Mouse (Mus musculus): ENCODE measurements at regions not wholly inside any gene's neighbourhood (a gene's known extent, or its start where the extent isn't known, plus 50 kb on each side); places are given as distances from the start of the nearest gene placed in this dataset.

GRCm38 (mm10) chr11:32136066-32136465 lies 64.0 kb downstream of the Il9r start:
- 37% methylated on average over 5 of the region's 5 CpGs for WGBS

GRCm38 (mm10) chr11:32133996-32134395 lies 66.1 kb downstream of the Il9r start:
- H3K9ac ChIP-seq (replicated peaks; ENCODE audit: low read length), result no peak overlapping the region
- H3K4me3 ChIP-seq (ENCODE audit: low read length), result no peak overlapping the region
- no peak for DNase-seq (ENCODE audit: low spot score)
- no peaks in the 10 kb centered on the region for H3K27me3 ChIP-seq (ENCODE audit: insufficient read depth, low read length)
- no peak for ATAC-seq
- WGBS, result 80% methylated on average over 7 of the region's 7 CpGs
- H3K27ac ChIP-seq, result no peak overlapping the region
- H3K4me1 ChIP-seq (ENCODE audit: insufficient read depth, low read length), result peaks cover 18% of the 10 kb centered on the region
- no peaks in the 10 kb centered on the region for H3K9me3 ChIP-seq (ENCODE audit: low read length)
- no peak for TF ChIP-seq CTCF (IDR thresholded peaks at IDR 0.05; ENCODE audit: low read depth)
- no peak overlapping the region for H3K4me2 ChIP-seq (ENCODE audit: low read depth, low read length)
- no peaks in the 10 kb centered on the region for H3K36me3 ChIP-seq (ENCODE audit: insufficient read depth, low read length)

More at GRCm38 (mm10) chr11:32136066-32136465, 64.0 kb downstream of the Il9r start:
- no peaks in the 10 kb centered on the region for H3K9me3 ChIP-seq (ENCODE audit: low read length)
- TF ChIP-seq CTCF (IDR thresholded peaks at IDR 0.05; ENCODE audit: low read depth), result peak; percentile 34; the same call in 1 of the 2 replicates
- peak overlapping the region; percentile 32; the same call in 1 of the 2 replicates for H3K27ac ChIP-seq
- ATAC-seq (peak; percentile 68; the same call in 1 of the 2 replicates), DNase-seq (ENCODE audit: low spot score) (peak; percentile 72)
- H3K36me3 ChIP-seq (ENCODE audit: insufficient read depth, low read length), result no peaks in the 10 kb centered on the region
- peaks cover 18% of the 10 kb centered on the region for H3K4me1 ChIP-seq (ENCODE audit: insufficient read depth, low read length)
- 0 out of 2 replicates have a peak overlapping the region, but pooled peaks have one; percentile 13 for H3K4me2 ChIP-seq (ENCODE audit: low read depth, low read length)
- no peak overlapping the region for H3K9ac ChIP-seq (replicated peaks; ENCODE audit: low read length)
- H3K4me3 ChIP-seq (ENCODE audit: low read length), result no peak overlapping the region
- H3K27me3 ChIP-seq (ENCODE audit: insufficient read depth, low read length), result no peaks in the 10 kb centered on the region

GRCm38 (mm10) chr11:32132008-32132615 lies 68.0 kb downstream of the Il9r start:
- no peaks in the 10 kb centered on the region for H3K36me3 ChIP-seq (ENCODE audit: insufficient read depth, low read length)
- H3K4me2 ChIP-seq (ENCODE audit: low read depth, low read length), result no peak overlapping the region
- peak; percentile 66 for TF ChIP-seq CTCF (IDR thresholded peaks at IDR 0.05; ENCODE audit: low read depth)
- no peak overlapping the region for H3K4me3 ChIP-seq (ENCODE audit: low read length)
- no peak overlapping the region for H3K27ac ChIP-seq
- no peak overlapping the region for H3K9ac ChIP-seq (replicated peaks; ENCODE audit: low read length)
- peak; percentile 36 for DNase-seq (ENCODE audit: low spot score)
- 79% methylated on average over 3 of the region's 3 CpGs for WGBS
- no peaks in the 10 kb centered on the region for H3K27me3 ChIP-seq (ENCODE audit: insufficient read depth, low read length)
- no peaks in the 10 kb centered on the region for H3K9me3 ChIP-seq (ENCODE audit: low read length)
- peaks cover 8% of the 10 kb centered on the region for H3K4me1 ChIP-seq (ENCODE audit: insufficient read depth, low read length)
- no peak for ATAC-seq

- Histone ChIP-seq H3K4me1 (ENCODE audit: insufficient read depth, low read length) (peaks cover 5% of the 10 kb centered on the region), H3K4me2 (ENCODE audit: low read depth, low read length) (no peak overlapping the region), H3K27ac (no peak overlapping the region), H3K9me3 (ENCODE audit: low read length) (no peaks in the 10 kb centered on the region), H3K4me3 (ENCODE audit: low read length) (no peak overlapping the region), H3K36me3 (ENCODE audit: insufficient read depth, low read length) (no peaks in the 10 kb centered on the region), H3K9ac (replicated peaks; ENCODE audit: low read length) (no peak overlapping the region), H3K27me3 (ENCODE audit: insufficient read depth, low read length) (no peaks in the 10 kb centered on the region)
- no peak for TF ChIP-seq CTCF (IDR thresholded peaks at IDR 0.05; ENCODE audit: low read depth)
- ATAC-seq (no peak), DNase-seq (ENCODE audit: low spot score) (no peak)
- 68% methylated on average over 7 of the region's 7 CpGs for WGBS
These were observed 71.5 kb downstream of the Il9r start for GRCm38 (mm10) chr11:32128551-32128950.

- ATAC-seq, result no peak
- Histone ChIP-seq H3K9ac (replicated peaks; ENCODE audit: low read length) (no peak overlapping the region), H3K4me1 (ENCODE audit: insufficient read depth, low read length) (peaks cover 5% of the 10 kb centered on the region), H3K27me3 (ENCODE audit: insufficient read depth, low read length) (no peaks in the 10 kb centered on the region), H3K4me3 (ENCODE audit: low read length) (no peak overlapping the region), H3K36me3 (ENCODE audit: insufficient read depth, low read length) (no peaks in the 10 kb centered on the region), H3K4me2 (ENCODE audit: low read depth, low read length) (no peak overlapping the region), H3K27ac (0 out of 2 replicates have a peak overlapping the region, but pooled peaks have one; percentile 15), H3K9me3 (ENCODE audit: low read length) (no peaks in the 10 kb centered on the region)
- WGBS, result 76% methylated on average over 3 of the region's 3 CpGs
- DNase-seq (ENCODE audit: low spot score), result no peak
- TF ChIP-seq CTCF (IDR thresholded peaks at IDR 0.05; ENCODE audit: low read depth), result no peak
These were observed 72.1 kb downstream of the Il9r start for GRCm38 (mm10) chr11:32128018-32128417.

GRCm38 (mm10) chr11:32127401-32127817 lies 72.7 kb downstream of the Il9r start:
- Histone ChIP-seq H3K4me2 (ENCODE audit: low read depth, low read length) (no peak overlapping the region), H3K4me3 (ENCODE audit: low read length) (no peak overlapping the region), H3K9ac (replicated peaks; ENCODE audit: low read length) (no peak overlapping the region), H3K36me3 (ENCODE audit: insufficient read depth, low read length) (no peaks in the 10 kb centered on the region), H3K4me1 (ENCODE audit: insufficient read depth, low read length) (peaks cover 5% of the 10 kb centered on the region), H3K9me3 (ENCODE audit: low read length) (no peaks in the 10 kb centered on the region), H3K27ac (peak overlapping the region; percentile 56; the same call in 1 of the 2 replicates), H3K27me3 (ENCODE audit: insufficient read depth, low read length) (no peaks in the 10 kb centered on the region)
- WGBS, result 45% methylated on average over 7 of the region's 7 CpGs
- no peak for TF ChIP-seq CTCF (IDR thresholded peaks at IDR 0.05; ENCODE audit: low read depth)
- DNase-seq (ENCODE audit: low spot score) (peak; percentile 66), ATAC-seq (peak; percentile 72; the same call in 1 of the 2 replicates)

GRCm38 (mm10) chr11:32126786-32127185 lies 73.3 kb downstream of the Il9r start:
- no peak for TF ChIP-seq CTCF (IDR thresholded peaks at IDR 0.05; ENCODE audit: low read depth)
- Histone ChIP-seq H3K36me3 (ENCODE audit: insufficient read depth, low read length) (no peaks in the 10 kb centered on the region), H3K9ac (replicated peaks; ENCODE audit: low read length) (no peak overlapping the region), H3K27me3 (ENCODE audit: insufficient read depth, low read length) (no peaks in the 10 kb centered on the region), H3K4me1 (ENCODE audit: insufficient read depth, low read length) (peaks cover 5% of the 10 kb centered on the region), H3K4me3 (ENCODE audit: low read length) (no peak overlapping the region), H3K4me2 (ENCODE audit: low read depth, low read length) (no peak overlapping the region), H3K27ac (0 out of 2 replicates have a peak overlapping the region, but pooled peaks have one; percentile 56), H3K9me3 (ENCODE audit: low read length) (no peaks in the 10 kb centered on the region)
- ATAC-seq (peak; percentile 30; the same call in 1 of the 2 replicates), DNase-seq (ENCODE audit: low spot score) (no peak)
- 83% methylated on average over 1 of the region's 1 CpGs for WGBS
